In the genomic region with DNA sequence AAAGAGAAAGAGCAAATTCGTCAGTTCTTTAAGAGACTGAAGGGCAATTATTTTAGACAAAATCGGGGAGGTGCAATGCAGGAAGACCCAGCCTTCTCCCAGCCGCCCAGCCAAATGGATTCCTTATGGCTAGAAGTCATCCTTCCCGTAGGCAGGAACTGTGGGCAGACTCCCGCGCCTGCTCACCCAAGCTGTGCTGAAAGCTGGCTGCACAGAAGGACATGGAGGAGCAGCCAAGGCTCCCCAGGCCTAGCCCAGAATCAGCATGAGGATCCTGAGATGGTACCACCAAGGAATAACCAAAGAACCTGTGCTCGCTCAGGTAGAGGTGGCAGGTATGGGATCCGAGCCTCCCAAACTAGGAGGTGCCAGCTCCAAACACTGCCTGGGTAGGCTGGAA, we compare ENCODE assay signal across 9 mouse cellular contexts. TPM values are rescaled to one million over a fixed set of nuclear protein-coding genes. Genes with fewer than 3 reads are reported as not detected.
A peak's percentile ranks its signal among the peaks of the same experiment; 100 is the strongest.
DNase-seq lines count a peak whose midpoint lies in the region; ATAC-seq and TF ChIP-seq lines count a peak whose summit lies in the region.
"Had no signal": no experiment of that assay in that cellular context is flagged by ENCODE, and none has a peak within 500 bp of the region (broad histone marks: within the 10 kb centered on the region; RNA-seq: fewer than 3 reads in every experiment).

No protein-coding gene starts in this region.

- H3K27ac ChIP-seq in forebrain, embryonic 13.5 days = no peak overlapping the region
- H3K27ac ChIP-seq in forebrain, embryonic 14.5 days (ENCODE audit: low read depth, low read length) = no peak overlapping the region
- no peak overlapping the region for H3K27ac ChIP-seq in lung, postnatal 0 days (ENCODE audit: low read length)
- no peak overlapping the region for H3K27ac ChIP-seq in intestine, embryonic 16.5 days (ENCODE audit: low read length)
- H3K27ac ChIP-seq in heart, embryonic 10.5 days = no peak overlapping the region
- H3K27ac ChIP-seq: heart, embryonic 13.5 days had no signal

- WGBS in forebrain, embryonic 13.5 days = 67% methylated on average over 8 of the region's 8 CpGs
- 66% methylated on average over 8 of the region's 8 CpGs for WGBS in forebrain, embryonic 14.5 days
- WGBS in lung, postnatal 0 days = 67% methylated on average over 8 of the region's 8 CpGs
- 71% methylated on average over 8 of the region's 8 CpGs for WGBS in intestine, embryonic 16.5 days
- 60% methylated on average over 8 of the region's 8 CpGs for WGBS in heart, embryonic 10.5 days

- 0 out of 2 replicates have a peak overlapping the region, but pooled peaks have one; percentile 98 for H3K4me2 ChIP-seq in forebrain, embryonic 13.5 days
- no peak overlapping the region for H3K4me2 ChIP-seq in forebrain, embryonic 14.5 days (ENCODE audit: low read length)
- no peak overlapping the region for H3K4me2 ChIP-seq in lung, postnatal 0 days (replicated peaks; ENCODE audit: low read depth, low read length)
- peak overlapping the region; percentile 94 for H3K4me2 ChIP-seq in intestine, embryonic 16.5 days (ENCODE audit: low read depth, low read length)

- no peak for TF ChIP-seq EP300 in lung, postnatal 0 days (IDR thresholded peaks at IDR 0.05)

- H3K9me3 ChIP-seq in forebrain, embryonic 13.5 days (replicated peaks) = no peaks in the 10 kb centered on the region
- no peaks in the 10 kb centered on the region for H3K9me3 ChIP-seq in forebrain, embryonic 14.5 days (replicated peaks; ENCODE audit: control insufficient read depth, low read length)
- no peaks in the 10 kb centered on the region for H3K9me3 ChIP-seq in lung, postnatal 0 days (ENCODE audit: low read length)
- H3K9me3 ChIP-seq in intestine, embryonic 16.5 days (ENCODE audit: control insufficient read depth, low read length) = no peaks in the 10 kb centered on the region
- H3K9me3 ChIP-seq in heart, embryonic 10.5 days = no peaks in the 10 kb centered on the region
- H3K9me3 ChIP-seq: heart, embryonic 13.5 days had no signal

- H3K9ac ChIP-seq in forebrain, embryonic 13.5 days = no peak overlapping the region
- no peak overlapping the region for H3K9ac ChIP-seq in forebrain, embryonic 14.5 days (ENCODE audit: low read length)
- H3K9ac ChIP-seq in lung, postnatal 0 days (replicated peaks; ENCODE audit: low read depth) = no peak overlapping the region
- H3K9ac ChIP-seq in intestine, embryonic 16.5 days (ENCODE audit: low read depth, low read length) = peak overlapping the region; percentile 61
- H3K9ac ChIP-seq: heart, embryonic 13.5 days had no signal

- no peak for ATAC-seq in forebrain, embryonic 13.5 days
- ATAC-seq in forebrain, embryonic 14.5 days = no peak
- no peak for ATAC-seq in lung, postnatal 0 days
- no peak for ATAC-seq in intestine, embryonic 16.5 days
- ATAC-seq in granulocyte monocyte progenitor cell, adult 5-6 weeks (replicated peaks; ENCODE audit: poor library complexity, severe bottlenecking) = no peak

- H3K27me3 ChIP-seq in forebrain, embryonic 13.5 days = peaks cover 79% of the 10 kb centered on the region
- H3K27me3 ChIP-seq in forebrain, embryonic 14.5 days (replicated peaks; ENCODE audit: control insufficient read depth, insufficient read depth, low read length) = peaks cover 51% of the 10 kb centered on the region
- H3K27me3 ChIP-seq in lung, postnatal 0 days (replicated peaks; ENCODE audit: insufficient read depth, low read length) = peaks cover 6% of the 10 kb centered on the region; the same call in 1 of the 2 replicates
- peaks cover 14% of the 10 kb centered on the region for H3K27me3 ChIP-seq in intestine, embryonic 16.5 days (replicated peaks; ENCODE audit: control insufficient read depth, insufficient read depth, low read length)
- H3K27me3 ChIP-seq in heart, embryonic 10.5 days (ENCODE audit: insufficient read depth, poor library complexity, severe bottlenecking) = peaks cover 80% of the 10 kb centered on the region

- TF ChIP-seq CTCF in lung, postnatal 0 days (IDR thresholded peaks at IDR 0.05) = no peak

- no peak for DNase-seq in forebrain, embryonic 14.5 days (ENCODE audit: low spot score)
- DNase-seq in lung, postnatal 0 days (ENCODE audit: low spot score) = no peak
- no peak for DNase-seq in lung, postnatal 25 days (ENCODE audit: low spot score)
- DNase-seq in right cerebral cortex, adult 2 months (ENCODE audit: low spot score in 2 of 2) = peak; percentile 70 to 76
- DNase-seq in heart, embryonic 10.5 days (ENCODE audit: low spot score) = no peak

- H3K4me1 ChIP-seq in forebrain, embryonic 13.5 days = peaks cover 15% of the 10 kb centered on the region
- no peaks in the 10 kb centered on the region for H3K4me1 ChIP-seq in forebrain, embryonic 14.5 days (ENCODE audit: control insufficient read depth, insufficient read depth, low read length)
- H3K4me1 ChIP-seq in lung, postnatal 0 days (ENCODE audit: insufficient read depth, low read depth, low read length) = no peaks in the 10 kb centered on the region; the same call in 1 of the 2 replicates
- peaks cover 14% of the 10 kb centered on the region; the same call in 1 of the 2 replicates for H3K4me1 ChIP-seq in intestine, embryonic 16.5 days (ENCODE audit: control insufficient read depth, insufficient read depth, low read length)
- peaks cover 10% of the 10 kb centered on the region for H3K4me1 ChIP-seq in heart, embryonic 10.5 days

- H3K36me3 ChIP-seq in forebrain, embryonic 13.5 days (ENCODE audit: poor library complexity, severe bottlenecking) = no peaks in the 10 kb centered on the region
- no peaks in the 10 kb centered on the region for H3K36me3 ChIP-seq in forebrain, embryonic 14.5 days (ENCODE audit: control insufficient read depth, insufficient read depth, low read length)
- no peaks in the 10 kb centered on the region for H3K36me3 ChIP-seq in lung, postnatal 0 days (ENCODE audit: insufficient read depth, low read length)
- no peaks in the 10 kb centered on the region for H3K36me3 ChIP-seq in intestine, embryonic 16.5 days (ENCODE audit: control insufficient read depth, insufficient read depth, low read length)
- no peaks in the 10 kb centered on the region for H3K36me3 ChIP-seq in heart, embryonic 10.5 days
- H3K36me3 ChIP-seq: heart, embryonic 13.5 days had no signal

- no peak overlapping the region for H3K4me3 ChIP-seq in forebrain, embryonic 13.5 days
- H3K4me3 ChIP-seq in forebrain, embryonic 14.5 days (ENCODE audit: low read depth, low read length) = no peak overlapping the region
- 0 out of 2 replicates have a peak overlapping the region, but pooled peaks have one; percentile 57 for H3K4me3 ChIP-seq in lung, postnatal 0 days (ENCODE audit: low read depth, low read length)
- H3K4me3 ChIP-seq in intestine, embryonic 16.5 days (ENCODE audit: low read length) = peak overlapping the region; percentile 78
- no peak overlapping the region for H3K4me3 ChIP-seq in heart, embryonic 10.5 days

RNA-seq across cellular contexts. Expression of a gene that starts 1.7 kb away (rescaled TPM):
- 4.7 and 5.5 TPM in 2 replicates for polyA plus RNA-seq in forebrain, embryonic 13.5 days (2015; fragmentation: Nextera tagmentation; extraction: Ambion mirVana)
- 7.0 and 7.3 TPM in 2 replicates for polyA plus RNA-seq in forebrain, embryonic 14.5 days (2014; fragmentation: Nextera tagmentation; extraction: Ambion mirVana)
- polyA plus RNA-seq in lung, postnatal 0 days (2015; fragmentation: Nextera tagmentation; extraction: Ambion mirVana) = 12.1 and 13.4 TPM in 2 replicates
- 83.7 and 108 TPM in 2 replicates for polyA plus RNA-seq in intestine, embryonic 16.5 days (2015; fragmentation: Nextera tagmentation; extraction: Ambion mirVana)
- total RNA-seq in granulocyte monocyte progenitor cell, adult 5-6 weeks (2014; fragmentation: Nextera tagmentation) = 1.8 and 3.6 TPM in 2 replicates
- 1.3 and 2.1 TPM in 2 replicates for total RNA-seq in granulocyte monocyte progenitor cell, adult 5-6 weeks (2017)
- 1.3 and 1.7 TPM in 2 replicates for polyA plus RNA-seq in heart, embryonic 10.5 days (2016; fragmentation: Nextera tagmentation; extraction: Ambion mirVana)

RNA-seq across cellular contexts. Expression of a gene that starts 37.7 kb away (rescaled TPM):
- polyA plus RNA-seq in forebrain, embryonic 13.5 days (2015; fragmentation: Nextera tagmentation; extraction: Ambion mirVana) = 13.7 and 15.6 TPM in 2 replicates
- 14.2 and 15.3 TPM in 2 replicates for polyA plus RNA-seq in forebrain, embryonic 14.5 days (2014; fragmentation: Nextera tagmentation; extraction: Ambion mirVana)
- polyA plus RNA-seq in lung, postnatal 0 days (2015; fragmentation: Nextera tagmentation; extraction: Ambion mirVana) = 33.7 and 37.9 TPM in 2 replicates
- polyA plus RNA-seq in intestine, embryonic 16.5 days (2015; fragmentation: Nextera tagmentation; extraction: Ambion mirVana) = 39.8 and 41.7 TPM in 2 replicates
- total RNA-seq in granulocyte monocyte progenitor cell, adult 5-6 weeks (2014; fragmentation: Nextera tagmentation) = 15.0 and 17.0 TPM in 2 replicates
- total RNA-seq in granulocyte monocyte progenitor cell, adult 5-6 weeks (2017) = 7.4 and 14.6 TPM in 2 replicates
- polyA plus RNA-seq in heart, embryonic 10.5 days (2016; fragmentation: Nextera tagmentation; extraction: Ambion mirVana) = 20.4 and 24.9 TPM in 2 replicates

RNA-seq across cellular contexts. Expression of a gene that starts 58.9 kb away (rescaled TPM):
- polyA plus RNA-seq in forebrain, embryonic 13.5 days (2015; fragmentation: Nextera tagmentation; extraction: Ambion mirVana) = 477 and 508 TPM in 2 replicates
- polyA plus RNA-seq in forebrain, embryonic 14.5 days (2014; fragmentation: Nextera tagmentation; extraction: Ambion mirVana) = 479 and 583 TPM in 2 replicates
- polyA plus RNA-seq in lung, postnatal 0 days (2015; fragmentation: Nextera tagmentation; extraction: Ambion mirVana) = 423 and 444 TPM in 2 replicates
- 745 and 751 TPM in 2 replicates for polyA plus RNA-seq in intestine, embryonic 16.5 days (2015; fragmentation: Nextera tagmentation; extraction: Ambion mirVana)
- total RNA-seq in granulocyte monocyte progenitor cell, adult 5-6 weeks (2014; fragmentation: Nextera tagmentation) = 723 and 784 TPM in 2 replicates
- total RNA-seq in granulocyte monocyte progenitor cell, adult 5-6 weeks (2017) = 360 and 561 TPM in 2 replicates
- polyA plus RNA-seq in heart, embryonic 10.5 days (2016; fragmentation: Nextera tagmentation; extraction: Ambion mirVana) = 697 and 904 TPM in 2 replicates

RNA-seq across cellular contexts. Expression of a gene that starts 59.1 kb away (rescaled TPM):
- 54.3 and 59.7 TPM in 2 replicates for polyA plus RNA-seq in forebrain, embryonic 13.5 days (2015; fragmentation: Nextera tagmentation; extraction: Ambion mirVana)
- polyA plus RNA-seq in forebrain, embryonic 14.5 days (2014; fragmentation: Nextera tagmentation; extraction: Ambion mirVana) = 67.9 and 74.0 TPM in 2 replicates
- polyA plus RNA-seq in lung, postnatal 0 days (2015; fragmentation: Nextera tagmentation; extraction: Ambion mirVana) = 46.1 and 49.0 TPM in 2 replicates
- 77.4 and 79.3 TPM in 2 replicates for polyA plus RNA-seq in intestine, embryonic 16.5 days (2015; fragmentation: Nextera tagmentation; extraction: Ambion mirVana)
- total RNA-seq in granulocyte monocyte progenitor cell, adult 5-6 weeks (2014; fragmentation: Nextera tagmentation) = 17.9 and 24.3 TPM in 2 replicates
- 19.2 and 20.7 TPM in 2 replicates for total RNA-seq in granulocyte monocyte progenitor cell, adult 5-6 weeks (2017)
- polyA plus RNA-seq in heart, embryonic 10.5 days (2016; fragmentation: Nextera tagmentation; extraction: Ambion mirVana) = 69.1 and 77.9 TPM in 2 replicates

Comparison
In these comparisons a context has a peak if more than half of its experiments do, and no peak if none do; other contexts are left out.
1. H3K4me2 ChIP-seq: peak in forebrain, embryonic 13.5 days (single experiment) and intestine, embryonic 16.5 days (single experiment); none in forebrain, embryonic 14.5 days (single experiment) and lung, postnatal 0 days (single experiment).
2. H3K4me3 ChIP-seq: peak in lung, postnatal 0 days (single experiment) and intestine, embryonic 16.5 days (single experiment); none in forebrain, embryonic 13.5 days (single experiment), forebrain, embryonic 14.5 days (single experiment) and heart, embryonic 10.5 days (single experiment).
3. DNase-seq: peak in right cerebral cortex, adult 2 months (2 of 2); none in forebrain, embryonic 14.5 days (single experiment), lung, postnatal 0 days (single experiment), lung, postnatal 25 days (single experiment) and heart, embryonic 10.5 days (single experiment).